Mouse (Mus musculus): ENCODE data around the gene Tuba3b. TPM values are rescaled to one million over a fixed set of nuclear protein-coding genes. Genes with fewer than 3 reads are reported as not detected.

Tuba3b gene
- not detected in 2 replicates for polyA plus RNA-seq (2015; fragmentation: Nextera tagmentation; extraction: Ambion mirVana)

DNA sequence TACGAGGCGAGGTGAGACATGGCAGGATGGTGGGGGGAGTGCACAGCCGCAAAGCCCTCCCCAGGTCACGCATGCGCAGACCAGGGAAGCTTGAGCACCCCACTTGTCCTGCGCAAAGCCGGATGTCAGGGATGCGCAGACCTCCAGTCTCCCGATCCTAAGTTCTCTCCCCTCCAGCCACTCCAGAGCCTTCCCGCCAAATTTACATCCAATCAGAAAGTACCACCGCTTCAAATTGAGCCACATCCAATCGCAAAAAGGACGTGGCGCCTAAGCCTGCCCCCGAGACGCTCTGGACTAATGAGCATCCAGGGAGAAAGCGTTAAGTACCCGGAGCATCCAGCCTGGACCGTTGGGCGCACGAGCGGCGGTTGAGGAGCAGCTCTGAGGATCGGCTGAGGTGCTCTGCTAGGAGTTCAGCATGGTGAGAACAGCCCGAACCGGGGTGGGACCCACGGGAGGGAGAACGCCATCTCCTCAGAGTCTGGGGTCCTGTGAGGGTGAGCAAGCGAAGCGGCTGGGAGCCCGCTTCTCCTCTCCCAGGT lies at the start of gene Tuba3b:
Gene Tuba3b (plus strand): TSS at position 92 of the 545 bp plus-strand sequence.
- no peak within 1 kb of the TSS for H3K4me2 ChIP-seq (replicated peaks)
- no peaks in the 10 kb centered on the region for H3K36me3 ChIP-seq
- H3K4me1 ChIP-seq = no peaks in the 10 kb centered on the region
- no peak within 1 kb of the TSS for H3K27ac ChIP-seq (replicated peaks)
- ATAC-seq (replicated peaks) = no peak
- H3K27me3 ChIP-seq = no peaks in the 10 kb centered on the region
- no peak within 1 kb of the TSS for H3K9ac ChIP-seq (replicated peaks)
- H3K9me3 ChIP-seq = no peaks in the 10 kb centered on the region
- H3K4me3 ChIP-seq = no peak within 1 kb of the TSS
- 97% methylated on average over 31 of the region's 31 CpGs for WGBS

GRCm38 (mm10) chr6:145567296-145567695 lies 48.3 kb upstream of the Tuba3b start:
- no peak overlapping the region for H3K27ac ChIP-seq (replicated peaks)
- H3K4me2 ChIP-seq (replicated peaks) = no peak overlapping the region
- no peaks in the 10 kb centered on the region for H3K9me3 ChIP-seq
- H3K36me3 ChIP-seq = no peaks in the 10 kb centered on the region
- H3K4me1 ChIP-seq = no peaks in the 10 kb centered on the region
- no peak overlapping the region for H3K9ac ChIP-seq (replicated peaks)
- 74% methylated on average over 8 of the region's 8 CpGs for WGBS
- no peaks in the 10 kb centered on the region for H3K27me3 ChIP-seq
- no peak overlapping the region for H3K4me3 ChIP-seq
- no peak for ATAC-seq (replicated peaks)

DNA sequence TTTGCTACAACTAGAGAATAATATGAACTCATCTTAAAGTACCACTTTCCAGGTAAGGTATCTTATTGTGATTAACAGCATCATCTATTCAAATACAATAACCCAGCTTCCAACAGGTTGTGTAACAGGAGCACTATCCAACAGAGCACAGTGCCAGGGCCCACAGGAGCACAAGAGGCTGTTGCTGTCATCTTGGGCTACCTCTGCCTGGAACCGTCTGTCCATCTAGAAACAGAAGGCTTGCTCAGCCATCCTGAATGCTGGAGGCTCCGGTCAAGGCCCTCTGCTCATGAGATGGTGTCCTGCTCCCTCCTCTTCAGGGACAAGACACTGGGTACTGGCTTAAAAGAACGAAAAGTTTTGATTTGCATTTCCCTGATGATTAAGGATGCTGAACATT lies 47.7 kb upstream of the Tuba3b start:
- 80% methylated on average over 3 of the region's 3 CpGs for WGBS
- H3K9ac ChIP-seq (replicated peaks) = no peak overlapping the region

DNA sequence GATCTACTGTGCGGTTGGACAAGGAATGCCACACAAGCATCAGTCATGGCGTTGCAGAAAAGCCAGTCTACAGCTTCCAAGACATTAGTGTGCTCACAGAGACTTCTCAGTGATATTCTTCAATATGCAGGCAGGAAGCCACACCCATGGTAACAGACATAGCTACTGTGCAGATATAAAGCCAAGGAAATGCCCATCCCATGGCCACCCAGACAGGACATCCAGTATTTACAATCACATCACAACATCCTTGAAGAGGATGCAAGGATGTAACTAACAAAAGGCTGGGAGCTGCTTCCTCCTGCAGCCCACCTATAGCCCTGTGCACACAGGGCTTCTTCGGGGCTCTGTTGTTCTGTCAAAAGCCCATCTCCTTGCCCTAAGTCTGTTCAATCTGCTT lies 46.9 kb upstream of the Tuba3b start:
- H3K4me1 ChIP-seq = peaks cover 2% of the 10 kb centered on the region; the same call in 1 of the 2 replicates
- H3K27ac ChIP-seq (replicated peaks) = no peak overlapping the region
- no peak overlapping the region for H3K4me2 ChIP-seq (replicated peaks)
- WGBS = 96% methylated on average over 3 of the region's 3 CpGs
- H3K36me3 ChIP-seq = no peaks in the 10 kb centered on the region
- no peaks in the 10 kb centered on the region for H3K9me3 ChIP-seq
- H3K4me3 ChIP-seq = no peak overlapping the region
- no peak overlapping the region for H3K9ac ChIP-seq (replicated peaks)
- ATAC-seq (replicated peaks) = no peak
- H3K27me3 ChIP-seq = no peaks in the 10 kb centered on the region

More for the DNA sequence above, 47.7 kb upstream of the Tuba3b start:
- no peaks in the 10 kb centered on the region for H3K4me1 ChIP-seq
- no peaks in the 10 kb centered on the region for H3K27me3 ChIP-seq
- H3K4me2 ChIP-seq (replicated peaks) = no peak overlapping the region
- no peaks in the 10 kb centered on the region for H3K36me3 ChIP-seq
- no peak for ATAC-seq (replicated peaks)
- H3K4me3 ChIP-seq = no peak overlapping the region
- no peaks in the 10 kb centered on the region for H3K9me3 ChIP-seq
- H3K27ac ChIP-seq (replicated peaks) = no peak overlapping the region

DNA sequence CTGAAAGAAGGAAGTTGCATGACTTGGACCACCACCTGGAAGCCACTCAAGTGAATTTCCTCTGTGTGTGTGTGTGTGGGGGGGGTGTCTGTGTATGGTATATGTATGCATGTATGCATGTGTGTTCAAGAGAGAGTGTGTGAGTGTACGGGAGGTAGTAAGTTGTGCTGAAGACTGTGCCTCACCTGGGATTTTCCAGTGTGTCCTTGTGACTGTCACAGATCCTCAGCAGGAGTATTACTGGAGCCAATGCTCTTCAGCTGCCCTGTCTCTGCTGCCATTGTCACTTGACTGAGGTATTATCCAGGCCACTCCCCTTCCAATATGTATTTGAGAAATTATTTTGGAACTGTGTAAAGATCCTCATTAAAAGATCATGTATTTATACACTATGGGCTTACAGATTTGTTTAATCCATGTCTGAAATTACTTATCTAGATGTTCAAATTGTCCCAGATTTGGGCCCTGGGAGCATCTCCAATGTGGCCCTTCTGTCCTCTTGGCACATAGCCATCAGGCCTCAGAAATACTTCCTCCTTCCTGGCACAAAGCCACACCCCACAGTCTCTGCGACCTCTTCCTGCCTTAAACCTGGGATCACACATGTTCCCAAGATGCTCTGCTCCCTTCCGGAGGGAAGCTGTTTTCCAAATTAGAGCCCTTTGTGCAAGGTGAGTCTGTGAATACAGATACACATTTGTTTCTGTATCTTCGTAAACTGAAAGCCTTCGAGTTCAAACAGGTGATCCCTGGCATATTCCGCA lies 42.1 kb upstream of the Tuba3b start:
- WGBS = 78% methylated on average over 6 of the region's 6 CpGs
- Histone ChIP-seq H3K27ac (replicated peaks) (no peak overlapping the region), H3K9me3 (no peaks in the 10 kb centered on the region), H3K4me1 (peaks cover 12% of the 10 kb centered on the region), H3K36me3 (no peaks in the 10 kb centered on the region), H3K4me3 (no peak overlapping the region), H3K4me2 (replicated peaks) (no peak overlapping the region), H3K9ac (replicated peaks) (no peak overlapping the region), H3K27me3 (no peaks in the 10 kb centered on the region)
- no peak for ATAC-seq (replicated peaks)

GRCm38 (mm10) chr6:145576762-145577161 lies 38.8 kb upstream of the Tuba3b start:
- H3K9ac ChIP-seq (replicated peaks) = no peak overlapping the region
- WGBS = 94% methylated on average over 4 of the region's 4 CpGs
- ATAC-seq (replicated peaks) = no peak

DNA sequence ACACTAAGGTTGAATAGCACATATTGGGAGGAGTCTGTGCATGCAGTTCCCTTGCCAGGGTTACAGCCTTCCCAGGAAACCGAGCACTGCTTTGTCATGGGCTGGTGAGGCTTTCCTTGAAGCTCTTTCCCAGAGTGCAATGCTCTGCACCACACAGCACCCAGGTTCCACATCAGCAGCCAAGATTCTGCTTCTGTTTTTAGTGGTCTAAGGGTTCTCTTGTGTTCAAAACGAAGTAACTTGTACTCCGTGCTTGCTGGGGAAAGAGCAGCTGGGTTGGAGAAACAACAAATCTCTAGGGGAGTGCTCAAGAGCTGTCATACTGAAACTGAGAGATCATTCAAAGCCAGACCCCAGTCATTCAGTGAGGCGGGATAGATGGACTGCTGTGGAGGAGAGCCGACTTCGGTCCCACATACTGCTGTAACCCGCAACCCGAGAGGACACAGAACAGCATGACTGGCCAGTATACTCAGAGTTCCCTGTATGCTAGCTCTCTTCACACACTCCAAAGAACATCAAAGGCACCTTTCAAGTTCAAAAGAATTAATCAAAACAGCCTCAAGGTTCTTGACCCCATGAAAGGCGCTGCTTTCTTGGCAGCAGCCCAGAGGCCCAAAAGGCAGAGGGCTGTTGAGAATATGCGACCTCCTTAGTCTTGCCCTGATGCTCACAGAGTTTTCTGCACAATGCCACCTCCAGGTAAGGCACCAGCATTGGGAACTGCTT lies 36.9 kb upstream of the Tuba3b start:
- Histone ChIP-seq H3K4me1 (peaks cover 17% of the 10 kb centered on the region), H3K9ac (replicated peaks) (no peak overlapping the region), H3K4me3 (no peak overlapping the region), H3K36me3 (no peaks in the 10 kb centered on the region), H3K4me2 (replicated peaks) (no peak overlapping the region), H3K27me3 (no peaks in the 10 kb centered on the region), H3K27ac (replicated peaks) (peak overlapping the region; percentile 41; the same call in 1 of the 2 replicates), H3K9me3 (no peaks in the 10 kb centered on the region)
- ATAC-seq (replicated peaks) = peak; percentile 66; the same call in 1 of the 2 replicates
- 26% methylated on average over 10 of the region's 10 CpGs for WGBS

More at GRCm38 (mm10) chr6:145576762-145577161, 38.8 kb upstream of the Tuba3b start:
- H3K27ac ChIP-seq (replicated peaks) = no peak overlapping the region
- peaks cover 18% of the 10 kb centered on the region for H3K4me1 ChIP-seq
- no peak overlapping the region for H3K4me3 ChIP-seq
- no peaks in the 10 kb centered on the region for H3K36me3 ChIP-seq
- no peak overlapping the region for H3K4me2 ChIP-seq (replicated peaks)
- H3K27me3 ChIP-seq = no peaks in the 10 kb centered on the region
- no peaks in the 10 kb centered on the region for H3K9me3 ChIP-seq

DNA sequence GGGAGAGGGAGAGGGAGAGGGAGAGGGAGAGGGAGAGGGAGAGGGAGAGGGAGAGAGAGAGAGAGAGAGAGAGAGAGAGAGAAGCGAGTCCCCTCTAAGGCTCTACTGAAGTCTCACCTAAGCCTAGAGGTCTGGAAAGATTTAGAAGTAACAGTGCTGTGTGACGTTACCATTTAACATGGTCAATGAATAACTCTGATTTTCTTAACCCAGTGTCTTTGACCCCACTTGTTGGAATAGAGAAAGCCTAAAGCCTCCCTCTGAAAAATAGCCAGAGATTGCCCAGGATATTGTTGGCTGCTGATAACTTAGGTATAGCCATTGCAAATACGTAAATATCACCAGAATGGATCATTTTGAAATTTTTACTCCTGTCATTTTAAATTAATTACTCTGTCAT lies 35.8 kb upstream of the Tuba3b start:
- H3K4me1 ChIP-seq = peaks cover 12% of the 10 kb centered on the region
- no peak for ATAC-seq (replicated peaks)
- H3K4me2 ChIP-seq (replicated peaks) = no peak overlapping the region
- H3K4me3 ChIP-seq = no peak overlapping the region
- H3K9ac ChIP-seq (replicated peaks) = no peak overlapping the region
- no peaks in the 10 kb centered on the region for H3K27me3 ChIP-seq
- WGBS = 93% methylated on average over 3 of the region's 3 CpGs
- H3K36me3 ChIP-seq = no peaks in the 10 kb centered on the region
- H3K27ac ChIP-seq (replicated peaks) = no peak overlapping the region
- no peaks in the 10 kb centered on the region for H3K9me3 ChIP-seq

DNA sequence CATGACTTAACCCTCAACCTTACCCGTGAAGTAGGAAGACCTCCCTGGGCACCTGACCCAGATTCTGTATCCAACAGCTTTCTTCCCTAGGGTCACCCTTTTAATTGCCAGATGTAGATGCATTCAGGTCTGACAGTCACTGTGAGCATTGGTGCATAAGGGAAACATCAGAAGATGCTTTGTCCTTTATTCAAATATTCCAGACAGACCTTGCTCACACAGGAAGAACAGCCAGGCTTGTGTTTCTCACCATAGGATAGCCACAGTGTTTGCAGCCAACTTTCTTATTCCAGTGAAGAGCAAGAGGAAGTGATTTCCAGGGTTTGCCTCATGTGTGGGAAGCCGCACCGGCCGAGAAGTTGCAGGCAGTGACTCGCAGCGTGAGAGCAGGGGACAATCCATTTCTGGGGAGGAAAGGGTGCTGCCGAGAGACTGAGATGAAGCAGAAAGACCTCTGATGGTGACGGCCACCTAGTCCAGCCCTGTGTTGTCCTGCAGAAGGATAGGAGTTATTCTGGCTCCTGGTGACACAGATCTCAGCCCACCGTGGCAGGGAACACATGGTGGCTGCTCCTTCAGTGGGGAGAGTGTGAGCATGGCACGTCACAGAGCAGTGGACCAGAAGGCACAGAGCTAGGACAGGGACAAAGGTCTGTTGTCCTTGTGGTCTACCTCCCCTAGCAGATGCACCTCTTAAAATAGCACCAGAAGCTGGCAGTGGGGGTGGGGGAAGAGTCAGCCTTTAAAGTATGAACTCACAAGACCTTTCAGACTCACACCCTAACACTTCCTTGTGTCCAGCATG lies 34.0 kb upstream of the Tuba3b start:
- Histone ChIP-seq H3K9ac (replicated peaks) (no peak overlapping the region), H3K9me3 (no peaks in the 10 kb centered on the region), H3K4me2 (replicated peaks) (no peak overlapping the region), H3K36me3 (no peaks in the 10 kb centered on the region), H3K4me3 (no peak overlapping the region), H3K4me1 (peaks cover 23% of the 10 kb centered on the region), H3K27ac (replicated peaks) (no peak overlapping the region), H3K27me3 (no peaks in the 10 kb centered on the region)
- WGBS = 70% methylated on average over 10 of the region's 10 CpGs
- ATAC-seq (replicated peaks) = no peak

DNA sequence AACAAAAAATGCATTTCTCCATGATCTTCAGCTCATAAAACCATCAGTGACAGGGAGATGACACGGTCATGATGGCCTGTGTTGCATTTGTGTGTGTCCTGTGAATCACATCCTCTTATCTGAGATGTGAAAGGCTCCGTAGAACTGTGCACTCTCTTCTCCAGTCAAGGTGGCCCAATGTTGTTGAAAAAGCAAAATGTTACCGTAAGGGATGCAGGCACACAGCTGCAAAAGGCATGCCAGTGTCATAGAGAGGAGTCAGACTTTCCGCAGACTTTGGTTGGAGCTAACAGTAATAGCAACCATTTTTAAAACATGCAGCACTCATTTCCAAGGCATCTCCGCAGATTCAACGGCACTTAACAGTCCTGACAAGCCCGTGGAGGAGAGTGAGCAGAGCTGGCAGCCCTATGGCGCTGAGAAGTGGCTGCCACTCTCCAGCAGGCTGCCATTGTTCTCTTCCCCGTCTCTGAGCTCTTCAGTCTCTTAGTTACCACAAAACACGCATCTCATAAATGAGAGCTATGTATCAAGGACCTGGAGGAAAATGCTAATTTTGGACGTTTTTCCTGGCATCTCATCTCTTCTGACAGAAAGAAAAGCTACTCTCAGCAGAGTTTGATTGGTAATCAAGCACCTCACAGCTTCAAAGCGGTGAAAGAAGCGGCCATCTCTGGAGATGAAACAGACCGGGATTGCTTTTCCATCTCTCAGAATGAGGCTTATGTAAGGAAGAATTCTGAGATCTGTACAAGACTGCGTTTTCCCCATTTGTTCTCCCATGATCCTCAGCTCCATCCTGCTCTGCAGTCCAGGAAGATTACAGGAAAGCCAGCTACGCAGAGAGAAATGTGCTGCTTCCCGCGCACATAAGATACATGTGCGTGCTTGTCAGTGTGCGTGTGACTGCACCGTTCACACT lies 30.2 kb upstream of the Tuba3b start:
- peaks cover 11% of the 10 kb centered on the region for H3K4me1 ChIP-seq
- H3K9ac ChIP-seq (replicated peaks) = no peak overlapping the region
- H3K9me3 ChIP-seq = no peaks in the 10 kb centered on the region
- peak overlapping the region; percentile 28 for H3K4me2 ChIP-seq (replicated peaks)
- 0 out of 2 replicates have a peak overlapping the region, but pooled peaks have one; percentile 3 for H3K4me3 ChIP-seq
- no peaks in the 10 kb centered on the region for H3K36me3 ChIP-seq
- 40% methylated on average over 21 of the region's 21 CpGs for WGBS
- peak; percentile 89 for ATAC-seq (replicated peaks)
- H3K27me3 ChIP-seq = no peaks in the 10 kb centered on the region
- peak overlapping the region; percentile 68 for H3K27ac ChIP-seq (replicated peaks)
